In the genomic region with DNA sequence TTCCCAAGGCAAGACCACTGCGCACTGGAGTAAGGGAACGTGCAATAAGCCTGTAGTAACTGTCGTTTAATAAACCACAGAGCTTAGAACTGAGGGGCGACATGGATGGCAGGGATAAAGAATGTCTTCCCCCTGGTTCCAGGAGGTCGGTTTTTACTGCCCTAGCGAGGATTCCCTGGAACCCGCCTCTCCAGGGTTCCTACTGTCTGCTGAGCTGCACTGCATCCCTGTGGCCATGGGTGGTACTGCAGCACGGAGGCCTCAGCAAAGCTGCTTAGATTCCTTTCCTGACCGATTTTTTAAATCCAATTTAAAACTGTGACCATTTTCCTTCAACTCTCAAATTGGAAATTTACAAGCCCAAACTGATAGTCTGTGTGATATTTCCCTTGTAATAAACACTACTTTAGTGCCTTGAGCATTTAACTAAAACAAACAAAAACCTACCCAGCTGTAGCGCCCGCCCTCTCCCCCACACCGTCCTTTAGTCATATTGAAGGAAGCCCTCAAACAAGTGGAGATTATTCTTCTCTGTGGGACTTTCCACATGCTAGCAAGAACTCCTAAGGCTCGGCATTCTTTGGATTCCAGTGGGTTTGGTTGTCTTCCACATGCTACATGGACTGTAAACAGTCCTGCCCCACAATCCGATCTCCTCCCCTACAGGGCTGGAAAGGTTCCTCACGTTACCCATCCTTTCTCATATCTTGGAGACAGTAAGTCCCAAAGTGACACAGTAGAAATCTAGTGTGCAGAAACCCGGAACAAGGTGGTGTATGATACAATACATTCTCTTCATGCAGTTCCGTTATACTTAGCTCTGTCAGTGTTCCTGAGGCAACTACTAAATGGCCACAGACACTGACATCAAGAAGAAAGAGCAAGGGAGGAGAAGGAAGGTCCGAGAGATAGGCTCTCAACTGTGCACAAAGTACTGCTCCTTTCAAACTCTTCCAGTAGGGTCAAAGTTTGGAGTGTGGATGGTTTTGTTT, we compare ENCODE assay signal across 8 mouse cellular contexts. TPM values are rescaled to one million over a fixed set of nuclear protein-coding genes. Genes with fewer than 3 reads are reported as not detected.
DNase-seq lines count a peak whose midpoint lies in the region; ATAC-seq and TF ChIP-seq lines count a peak whose summit lies in the region.

No protein-coding gene starts in this region.

- peaks cover 10% of the 10 kb centered on the region for H3K4me1 ChIP-seq in embryonic facial prominence, embryonic 10.5 days
- peaks cover 22% of the 10 kb centered on the region for H3K4me1 ChIP-seq in limb, embryonic 10.5 days
- no peaks in the 10 kb centered on the region for H3K4me1 ChIP-seq in midbrain, postnatal 0 days (ENCODE audit: insufficient read depth, low read length)

- DNase-seq in 3134 (ENCODE audit: extremely low read depth, insufficient read length, low spot score): peak; percentile 73
- DNase-seq in adrenal gland, postnatal 14 days: peak; percentile 87
- peak; percentile 84 for DNase-seq in embryonic facial prominence, embryonic 10.5 days (ENCODE audit: low spot score)
- DNase-seq in heart, adult 18-20 months: peak; percentile 72 to 92
- peak; percentile 85 for DNase-seq in kidney, adult 18-20 months
- peak; percentile 85 for DNase-seq in limb, embryonic 10.5 days (ENCODE audit: low spot score)
- DNase-seq in midbrain, postnatal 0 days (ENCODE audit: low spot score): peak; percentile 84
- DNase-seq in spleen, postnatal 36 days (ENCODE audit: low spot score in 2 of 2): peak; percentile 9 to 13

- H3K4me2 ChIP-seq in midbrain, postnatal 0 days (ENCODE audit: low read depth, low read length, poor library complexity, severe bottlenecking): no peak overlapping the region

- WGBS in embryonic facial prominence, embryonic 10.5 days: 48% methylated on average over 18 of the region's 18 CpGs
- 51% methylated on average over 18 of the region's 18 CpGs for WGBS in limb, embryonic 10.5 days
- 44% methylated on average over 18 of the region's 18 CpGs for WGBS in midbrain, postnatal 0 days

- no peaks in the 10 kb centered on the region for H3K27me3 ChIP-seq in embryonic facial prominence, embryonic 10.5 days (replicated peaks; ENCODE audit: low read depth, poor library complexity, severe bottlenecking)
- H3K27me3 ChIP-seq in limb, embryonic 10.5 days (ENCODE audit: low read depth, poor library complexity, severe bottlenecking): 0 out of 2 replicates have a peak, but pooled peaks cover 8% of the 10 kb centered on the region
- no peaks in the 10 kb centered on the region for H3K27me3 ChIP-seq in midbrain, postnatal 0 days (ENCODE audit: insufficient read depth, low read length)

- H3K9me3 ChIP-seq in embryonic facial prominence, embryonic 10.5 days: no peaks in the 10 kb centered on the region
- H3K9me3 ChIP-seq in limb, embryonic 10.5 days (replicated peaks): no peaks in the 10 kb centered on the region
- H3K9me3 ChIP-seq in midbrain, postnatal 0 days (ENCODE audit: low read length): no peaks in the 10 kb centered on the region

- no peak overlapping the region for H3K4me3 ChIP-seq in embryonic facial prominence, embryonic 10.5 days
- H3K4me3 ChIP-seq in limb, embryonic 10.5 days: no peak overlapping the region
- no peak overlapping the region for H3K4me3 ChIP-seq in midbrain, postnatal 0 days (ENCODE audit: low read depth, low read length)

- no peak overlapping the region for H3K27ac ChIP-seq in embryonic facial prominence, embryonic 10.5 days (replicated peaks)
- no peak overlapping the region for H3K27ac ChIP-seq in limb, embryonic 10.5 days
- H3K27ac ChIP-seq in midbrain, postnatal 0 days (ENCODE audit: low read depth, low read length): no peak overlapping the region

- no peaks in the 10 kb centered on the region for H3K36me3 ChIP-seq in embryonic facial prominence, embryonic 10.5 days (replicated peaks)
- no peaks in the 10 kb centered on the region for H3K36me3 ChIP-seq in limb, embryonic 10.5 days
- no peaks in the 10 kb centered on the region for H3K36me3 ChIP-seq in midbrain, postnatal 0 days (ENCODE audit: insufficient read depth, low read length)

- ATAC-seq in midbrain, postnatal 0 days (ENCODE audit: low FRiP score): peak; percentile 27; the same call in 1 of the 2 replicates

- peak; percentile 96 for TF ChIP-seq CTCF in midbrain, postnatal 0 days (IDR thresholded peaks at IDR 0.05)

- no peak overlapping the region for H3K9ac ChIP-seq in midbrain, postnatal 0 days (replicated peaks; ENCODE audit: low read length, poor library complexity, severe bottlenecking)

RNA-seq across cellular contexts. Expression of gene Gm37240, which starts 36.9 kb away (rescaled TPM):
- 4.2 and 6.2 TPM in 2 replicates for total RNA-seq in adrenal gland, postnatal 14 days (2021)
- polyA plus RNA-seq in embryonic facial prominence, embryonic 10.5 days (2016; fragmentation: Nextera tagmentation; extraction: Ambion mirVana): 1.9 and 2.8 TPM in 2 replicates
- 10 to 100 TPM; 30.0 to 39.3 TPM for total RNA-seq in heart, adult 18-20 months (2021)
- polyA plus RNA-seq in limb, embryonic 10.5 days (2016; fragmentation: Nextera tagmentation; extraction: Ambion mirVana): 0.97 and 3.1 TPM in 2 replicates
- total RNA-seq in midbrain, postnatal 0 days (2014; rRNA removed): 1.9 and 2.2 TPM in 2 replicates
- polyA plus RNA-seq in midbrain, postnatal 0 days (2015; fragmentation: Nextera tagmentation; extraction: Ambion mirVana): 0.43 and 0.65 TPM in 2 replicates

RNA-seq across cellular contexts. Expression of gene Glt28d2, which starts 36.9 kb away (rescaled TPM):
- total RNA-seq in adrenal gland, postnatal 14 days (2021): 1.7 and 1.9 TPM in 2 replicates
- polyA plus RNA-seq in embryonic facial prominence, embryonic 10.5 days (2016; fragmentation: Nextera tagmentation; extraction: Ambion mirVana): 0.59 and 0.64 TPM in 2 replicates
- 1 to 10 TPM; 8.1 to 8.6 TPM for total RNA-seq in heart, adult 18-20 months (2021)
- 0.18 and 0.85 TPM in 2 replicates for polyA plus RNA-seq in limb, embryonic 10.5 days (2016; fragmentation: Nextera tagmentation; extraction: Ambion mirVana)
- 0.16 and 0.33 TPM in 2 replicates for total RNA-seq in midbrain, postnatal 0 days (2014; rRNA removed)
- polyA plus RNA-seq in midbrain, postnatal 0 days (2015; fragmentation: Nextera tagmentation; extraction: Ambion mirVana): 0.21 and 0.42 TPM in 2 replicates

RNA-seq across cellular contexts. Expression of gene Sh3d19, which starts 46.7 kb away (rescaled TPM):
- total RNA-seq in adrenal gland, postnatal 14 days (2021): 22.4 and 24.2 TPM in 2 replicates
- 14.9 and 15.5 TPM in 2 replicates for polyA plus RNA-seq in embryonic facial prominence, embryonic 10.5 days (2016; fragmentation: Nextera tagmentation; extraction: Ambion mirVana)
- 10 to 100 TPM; 15.4 to 18.2 TPM for total RNA-seq in heart, adult 18-20 months (2021)
- 15.0 and 20.3 TPM in 2 replicates for polyA plus RNA-seq in limb, embryonic 10.5 days (2016; fragmentation: Nextera tagmentation; extraction: Ambion mirVana)
- total RNA-seq in midbrain, postnatal 0 days (2014; rRNA removed): 25.1 and 32.0 TPM in 2 replicates
- 13.5 and 13.8 TPM in 2 replicates for polyA plus RNA-seq in midbrain, postnatal 0 days (2015; fragmentation: Nextera tagmentation; extraction: Ambion mirVana)

Comparison
In these comparisons a context has a peak if more than half of its experiments do, and no peak if none do; other contexts are left out.
1. DNase-seq: peak in every context shown above with its lines; median percentile 87 in adrenal gland, postnatal 14 days; 85 in kidney, adult 18-20 months; 85 in limb, embryonic 10.5 days; 84 in embryonic facial prominence, embryonic 10.5 days; 84 in midbrain, postnatal 0 days; 82 in heart, adult 18-20 months; 73 in 3134; 11 in spleen, postnatal 36 days.